Mouse (Mus musculus) limb, embryonic 14.5 days (tissue): ENCODE data around the gene Arhgef2. TPM values are rescaled to one million over a fixed set of nuclear protein-coding genes. Genes with fewer than 3 reads are reported as not detected.

Source experiments
- ATAC-seq: fragments of 200-750 bp; cut with Nextera tagmentation; 2 replicates; pipeline ENCODE4 v1.8.0; 2017; ENCODE audit warnings: low read depth, moderate number of reproducible peaks, moderate TSS enrichment; ENCODE audit not compliant: low FRiP score
- DNase-seq: peaks from one replicate; pipeline ENCODE4 v3.0.0-alpha.2; 2015; ENCODE audit warnings: low spot score
- H3K27ac ChIP-seq: fragments of 300-500 bp; sonication (generic); replicated peaks from 2 replicates; pipeline ENCODE4 v1.5.1; 2014; ENCODE audit warnings: low read depth, mild to moderate bottlenecking, low read length, moderate library complexity, mixed read lengths
- H3K27me3 ChIP-seq: fragments of 300-500 bp; sonication (generic); 2 replicates; pipeline ENCODE4 v1.6.1; 2014; ENCODE audit warnings: low read length, mixed read lengths; ENCODE audit not compliant: control insufficient read depth, insufficient read depth
- H3K36me3 ChIP-seq: fragments of 300-500 bp; sonication (generic); 2 replicates; pipeline ENCODE4 v1.6.1; 2014; ENCODE audit warnings: mild to moderate bottlenecking, low read length, moderate library complexity, mixed read lengths; ENCODE audit not compliant: control insufficient read depth, insufficient read depth
- H3K4me1 ChIP-seq: fragments of 300-500 bp; sonication (generic); 2 replicates; pipeline ENCODE4 v1.6.1; 2014; ENCODE audit warnings: antibody characterized with exemption, low read length, mixed read lengths; ENCODE audit not compliant: control insufficient read depth, insufficient read depth
- H3K4me2 ChIP-seq: fragments of 300-500 bp; sonication (generic); replicated peaks from 2 replicates; pipeline ENCODE4 v1.6.1; 2014; ENCODE audit warnings: low read depth, mild to moderate bottlenecking, low read length, moderate library complexity; ENCODE audit not compliant: severe bottlenecking
- H3K4me3 ChIP-seq: fragments of 300-500 bp; sonication (generic); replicated peaks from 2 replicates; pipeline ENCODE4 v1.5.1; 2014; ENCODE audit warnings: low read length
- H3K9ac ChIP-seq: fragments of 300-500 bp; sonication (generic); 2 replicates; pipeline ENCODE4 v1.6.1; 2014; ENCODE audit warnings: mild to moderate bottlenecking, low read depth, low read length, moderate library complexity; ENCODE audit not compliant: severe bottlenecking
- H3K9me3 ChIP-seq: fragments of 300-500 bp; sonication (generic); 2 replicates; pipeline ENCODE4 v1.6.1; 2016; ENCODE audit warnings: low read length; ENCODE audit not compliant: control insufficient read depth
- POLR2A ChIP-seq: fragments of 200-500 bp; IDR thresholded peaks from 2 replicates; pipeline ENCODE4 v1.8.0; 2012; ENCODE audit warnings: inconsistent platforms, mild to moderate bottlenecking, moderate library complexity, borderline replicate concordance; ENCODE audit not compliant: insufficient read depth, insufficient read length; ENCODE audit errors: extremely low read depth
- WGBS: fragments of 180-500 bp; shearing (Covaris S2); extraction: QIAGEN DNeasy Blood & Tissue Kit; methylation state at CpG from one replicate; pipeline ENCODE4 v1.1.7; 2014; 5-methylcytosine and 5-hydroxymethylcytosine counted together
- polyA plus RNA-seq, 2 experiments: library from polyadenylated mRNA; depleted of rRNA in 1 of 2; stranded (reverse) in 1 of 2; unstranded in 1 of 2; fragments of >200 nt; fragmentation: Nextera tagmentation in 1 of 2; extraction: Ambion mirVana in 1 of 2; gene quantifications; 2 replicates each; pipeline versions ENCODE4 v1.2.1 to v1.2.3; 2012 to 2014

Gene Arhgef2
- polyA plus RNA-seq, 2 experiments = 81.9 to 84.7 TPM

GRCm38 (mm10) chr3:88635506-88636275, 29.9 kb downstream of the Arhgef2 start:
- WGBS = 88% methylated on average over 19 of the region's 19 CpGs

GRCm38 (mm10) chr3:88636555-88636986, 30.8 kb downstream of the Arhgef2 start:
- Histone ChIP-seq H3K4me2 (no peak overlapping the region), H3K9ac (no peak overlapping the region), H3K4me3 (no peak overlapping the region), H3K27me3 (no peaks in the 10 kb centered on the region), H3K9me3 (no peaks in the 10 kb centered on the region), H3K27ac (no peak overlapping the region), H3K4me1 (no peaks in the 10 kb centered on the region), H3K36me3 (peaks cover 97% of the 10 kb centered on the region)
- ATAC-seq (no peak), DNase-seq (no peak)
- WGBS = 92% methylated on average over 8 of the region's 8 CpGs
- TF ChIP-seq POLR2A = no peak

More at GRCm38 (mm10) chr3:88635506-88636275, 29.9 kb downstream of the Arhgef2 start:
- no peak overlapping the region for H3K9ac ChIP-seq
- no peaks in the 10 kb centered on the region for H3K9me3 ChIP-seq
- DNase-seq = no peak
- no peak for TF ChIP-seq POLR2A
- H3K4me3 ChIP-seq = no peak overlapping the region
- H3K27ac ChIP-seq = no peak overlapping the region
- H3K4me1 ChIP-seq = no peaks in the 10 kb centered on the region
- peaks cover 97% of the 10 kb centered on the region for H3K36me3 ChIP-seq
- H3K27me3 ChIP-seq = no peaks in the 10 kb centered on the region
- ATAC-seq = no peak
- H3K4me2 ChIP-seq = no peak overlapping the region

- no peak for ATAC-seq
- WGBS = 93% methylated on average over 5 of the region's 5 CpGs
Measured at GRCm38 (mm10) chr3:88637134-88637533, 31.4 kb downstream of the Arhgef2 start.

GRCm38 (mm10) chr3:88639239-88639638, 33.5 kb downstream of the Arhgef2 start:
- no peaks in the 10 kb centered on the region for H3K27me3 ChIP-seq
- peaks cover 97% of the 10 kb centered on the region for H3K36me3 ChIP-seq
- no peak overlapping the region for H3K4me3 ChIP-seq
- ATAC-seq = no peak
- TF ChIP-seq POLR2A = no peak
- no peak overlapping the region for H3K4me2 ChIP-seq
- no peaks in the 10 kb centered on the region for H3K4me1 ChIP-seq
- H3K9ac ChIP-seq = no peak overlapping the region
- 96% methylated on average over 12 of the region's 12 CpGs for WGBS
- no peak for DNase-seq
- no peak overlapping the region for H3K27ac ChIP-seq
- no peaks in the 10 kb centered on the region for H3K9me3 ChIP-seq

More at GRCm38 (mm10) chr3:88637134-88637533, 31.4 kb downstream of the Arhgef2 start:
- Histone ChIP-seq H3K4me2 (no peak overlapping the region), H3K4me1 (no peaks in the 10 kb centered on the region), H3K9ac (no peak overlapping the region), H3K9me3 (no peaks in the 10 kb centered on the region), H3K36me3 (peaks cover 97% of the 10 kb centered on the region), H3K27ac (no peak overlapping the region), H3K27me3 (no peaks in the 10 kb centered on the region), H3K4me3 (no peak overlapping the region)
- no peak for DNase-seq
- no peak for TF ChIP-seq POLR2A

DNA sequence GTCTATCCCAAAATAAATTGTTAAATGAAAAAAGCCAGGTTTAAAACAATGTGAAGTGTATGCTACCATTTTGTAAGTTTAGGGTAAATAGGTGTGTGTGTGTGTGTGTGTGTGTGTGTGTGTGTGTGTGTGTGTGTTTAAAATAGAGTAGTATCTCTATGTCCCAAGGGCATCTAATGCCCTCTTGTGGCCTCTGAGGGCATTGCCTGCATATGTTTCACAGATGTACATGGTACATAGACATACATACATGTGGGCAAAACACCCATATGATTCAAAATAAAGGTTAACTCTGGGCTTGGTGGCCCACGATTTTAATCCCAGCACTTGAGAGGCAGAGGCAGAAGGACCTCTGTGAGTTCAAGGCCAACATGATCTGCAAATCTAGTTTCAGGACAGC, 34.9 kb downstream of the Arhgef2 start:
- H3K4me2 ChIP-seq = no peak overlapping the region
- ATAC-seq = peak; percentile 1; the same call in 1 of the 2 replicates
- no peaks in the 10 kb centered on the region for H3K4me1 ChIP-seq
- no peak overlapping the region for H3K27ac ChIP-seq
- H3K36me3 ChIP-seq = peaks cover 97% of the 10 kb centered on the region
- no peak overlapping the region for H3K4me3 ChIP-seq
- no peaks in the 10 kb centered on the region for H3K9me3 ChIP-seq
- H3K27me3 ChIP-seq = no peaks in the 10 kb centered on the region
- TF ChIP-seq POLR2A = no peak
- no peak overlapping the region for H3K9ac ChIP-seq
- WGBS = 83% methylated on average over 1 of the region's 1 CpGs
- peak; percentile 79 for DNase-seq

- Histone ChIP-seq H3K4me3 (no peak overlapping the region), H3K9me3 (no peaks in the 10 kb centered on the region), H3K27ac (no peak overlapping the region), H3K27me3 (no peaks in the 10 kb centered on the region), H3K4me2 (no peak overlapping the region), H3K36me3 (peaks cover 99% of the 10 kb centered on the region), H3K4me1 (no peaks in the 10 kb centered on the region), H3K9ac (no peak overlapping the region)
- no peak for ATAC-seq
- TF ChIP-seq POLR2A = no peak
- WGBS = 87% methylated on average over 5 of the region's 5 CpGs
- DNase-seq = no peak
Measured at GRCm38 (mm10) chr3:88643078-88643477, 37.3 kb downstream of the Arhgef2 start.
